Mouse (Mus musculus) ES-Bruce4 (cell line): ENCODE results near the gene Rnft1.

Experiments used
- EP300 ChIP-seq: IDR thresholded peaks from 2 replicates; pipeline ENCODE4 v1.6.1; 2011; ENCODE audit warnings: low read depth, low read length; ENCODE audit not compliant: insufficient read depth
- POLR2A ChIP-seq: IDR thresholded peaks from one replicate; pipeline ENCODE4 v1.8.1; 2011; ENCODE audit warnings: low read length; ENCODE audit not compliant: insufficient read depth

GRCm38 (mm10) chr11:86542851-86543250, 58.4 kb downstream of the Rnft1 start:
- TF ChIP-seq EP300 (no peak), POLR2A (no peak)
